Mouse (Mus musculus) spleen, adult 10 weeks (tissue): Measurements from ENCODE around the gene Pdzk1ip1. TPM values are rescaled to one million over a fixed set of nuclear protein-coding genes. Genes with fewer than 3 reads are reported as not detected.

Source experiments
- polyA plus RNA-seq: library from polyadenylated mRNA; stranded (reverse); fragments of 350-450 nt; fragmentation: Illumina TruSeq; extraction: RNeasy Lipid Tissue Mini Kit (QIAGEN cat#74804); gene quantifications from one replicate; pipeline ENCODE4 v1.2.3, GENCODE M21; 2015; ENCODE audit warnings: low replicate concordance; ENCODE audit not compliant: insufficient read depth

The Pdzk1ip1 gene
- polyA plus RNA-seq, result 8.4 TPM

GRCm38 (mm10) chr4:115088611-115089338, at the start of gene Pdzk1ip1:
Gene Pdzk1ip1, plus strand, starts transcription at chr4:115088708.

GRCm38 (mm10) chr4:115056371-115056920, 32.1 kb upstream of the Pdzk1ip1 start, which contains the start of gene Tal1:
Gene Tal1, plus strand, starts transcription at chr4:115056426.

GRCm38 (mm10) chr4:115133621-115134295, 45.2 kb downstream of the Pdzk1ip1 start, which contains the start of gene Cyp4x1:
Gene Cyp4x1, minus strand, starts transcription at chr4:115134281.

Other genes starting within 250 kb of the Pdzk1ip1 start
- 0.35 TPM for gene Foxd2, start 179.8 kb upstream of the Pdzk1ip1 start, polyA plus RNA-seq
- gene Foxe3, start 162.7 kb upstream of the Pdzk1ip1 start, polyA plus RNA-seq, result not detected
- gene Cmpk1, start 101.5 kb upstream of the Pdzk1ip1 start, polyA plus RNA-seq, result 98.6 TPM
- 3.9 TPM for gene Stil, start 88.5 kb upstream of the Pdzk1ip1 start, polyA plus RNA-seq
- gene Tal1, start 32.3 kb upstream of the Pdzk1ip1 start, polyA plus RNA-seq, result 11.7 TPM
- gene Cyp4x1, start 45.6 kb downstream of the Pdzk1ip1 start, polyA plus RNA-seq, result 0.06 TPM
- gene Cyp4a29, start 153.4 kb downstream of the Pdzk1ip1 start, polyA plus RNA-seq, result not detected
- gene Cyp4a12a, start 210.3 kb downstream of the Pdzk1ip1 start, polyA plus RNA-seq, result not detected